Mouse (Mus musculus): ENCODE results near the gene Ccdc69. TPM values are rescaled to one million over a fixed set of nuclear protein-coding genes. Genes with fewer than 3 reads are reported as not detected.

Ccdc69 gene
- total and polyA plus RNA-seq, 3 experiments, result 0.31 to 0.42 TPM; not detected in 1

DNA sequence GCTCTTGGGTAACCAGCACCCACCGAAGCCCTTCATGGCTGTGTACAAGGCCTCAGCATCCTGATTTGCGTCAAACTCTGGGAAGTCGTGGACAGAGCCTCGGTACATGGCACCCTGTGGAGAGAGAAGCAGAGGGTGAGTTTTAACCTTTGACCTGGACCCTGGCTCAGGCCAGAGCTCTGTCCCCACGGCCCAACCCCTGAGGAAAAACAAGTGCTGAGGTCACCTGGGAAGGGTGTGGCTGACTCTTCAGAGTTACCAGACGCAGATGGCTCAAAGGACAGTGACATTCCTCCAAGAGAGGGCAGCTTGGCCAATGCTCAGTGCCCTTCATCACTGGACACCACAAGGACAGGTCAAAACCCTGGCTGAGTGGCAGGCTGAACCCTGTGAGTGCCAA lies 64.1 kb downstream of the Ccdc69 start:
- no peak for DNase-seq (ENCODE audit: low read depth, low spot score)
- Histone ChIP-seq H3K9ac (ENCODE audit: control insufficient read depth, low read depth, low read length, poor library complexity, severe bottlenecking) (no peak overlapping the region), H3K4me1 (ENCODE audit: control insufficient read depth in 1 of 2, insufficient read depth in 2 of 2, low read length in 2 of 2) (peaks cover 0 to 4% of the 10 kb centered on the region in 2 experiments; a peak in 2 of 4 replicates), H3K27me3 (ENCODE audit: control insufficient read depth in 1 of 2, insufficient read depth in 2 of 2, low read length in 2 of 2) (no peaks in the 10 kb centered on the region), H3K9me3 (replicated peaks; ENCODE audit: insufficient read depth, low read length) (no peaks in the 10 kb centered on the region), H3K36me3 (ENCODE audit: control insufficient read depth in 1 of 2, insufficient read depth in 2 of 2, low read length in 2 of 2) (0 out of 4 replicates have a peak, but pooled peaks cover 0 to 3% of the 10 kb centered on the region in 2 experiments), H3K79me2 (ENCODE audit: control insufficient read depth, insufficient read depth, low read length, poor library complexity) (no peaks in the 10 kb centered on the region), H3K27ac (ENCODE audit: control insufficient read depth, low read depth, low read length) (no peak overlapping the region), H3K4me3 (ENCODE audit: control insufficient read depth in 1 of 2, insufficient read depth in 1 of 2, low read depth in 2 of 2, low read length in 2 of 2) (no peak overlapping the region)
- TF ChIP-seq ZKSCAN1 (IDR thresholded peaks at IDR 0.05; ENCODE audit: low read depth, low read length) (no peak), MAX (IDR thresholded peaks at IDR 0.05; ENCODE audit: low read length) (no peak), ETS1 (IDR thresholded peaks at IDR 0.05; ENCODE audit: low read depth, low read length) (no peak), POLR2A (IDR thresholded peaks at IDR 0.05; ENCODE audit: control insufficient read depth in 1 of 2, insufficient read depth in 1 of 2, low read depth in 1 of 2, low read length in 2 of 2, poor library complexity in 1 of 2) (no peak), TAL1 (IDR thresholded peaks at IDR 0.05; ENCODE audit: low read length) (no peak), E2F4 (IDR thresholded peaks at IDR 0.05; ENCODE audit: borderline replicate concordance, low read depth, low read length) (no peak), ZNF384 (IDR thresholded peaks at IDR 0.05; ENCODE audit: low read depth, low read length) (no peak), GATA1 (IDR thresholded peaks at IDR 0.05; ENCODE audit: low read depth, low read length) (no peak), ELF1 (IDR thresholded peaks at IDR 0.05; ENCODE audit: low read depth, low read length) (no peak)

GRCm38 (mm10) chr11:55012551-55013521 lies 65.1 kb downstream of the Ccdc69 start:
- Histone ChIP-seq H3K9ac (ENCODE audit: control insufficient read depth, low read depth, low read length, poor library complexity, severe bottlenecking) (no peak overlapping the region), H3K27me3 (ENCODE audit: control insufficient read depth in 1 of 2, insufficient read depth in 2 of 2, low read length in 2 of 2) (no peaks in the 10 kb centered on the region), H3K36me3 (ENCODE audit: control insufficient read depth in 1 of 2, insufficient read depth in 2 of 2, low read length in 2 of 2) (peaks cover 0 to 10% of the 10 kb centered on the region in 2 experiments; a peak in 2 of 4 replicates), H3K4me1 (ENCODE audit: control insufficient read depth in 1 of 2, insufficient read depth in 2 of 2, low read length in 2 of 2) (peaks cover 8 to 12% of the 10 kb centered on the region in 2 experiments), H3K9me3 (replicated peaks; ENCODE audit: insufficient read depth, low read length) (no peaks in the 10 kb centered on the region), H3K4me3 (ENCODE audit: control insufficient read depth in 1 of 2, insufficient read depth in 1 of 2, low read depth in 2 of 2, low read length in 2 of 2) (no peak overlapping the region), H3K79me2 (ENCODE audit: control insufficient read depth, insufficient read depth, low read length, poor library complexity) (no peaks in the 10 kb centered on the region), H3K27ac (ENCODE audit: control insufficient read depth, low read depth, low read length) (no peak overlapping the region)
- DNase-seq (ENCODE audit: low read depth, low spot score), result peak; percentile 35
- TF ChIP-seq SMC3 (IDR thresholded peaks at IDR 0.05; ENCODE audit: low read depth, low read length), result peak; percentile 22
- TF ChIP-seq ZNF384 (IDR thresholded peaks at IDR 0.05; ENCODE audit: low read depth, low read length), result peak; percentile 72
- 0 out of 2 replicates have a peak, but pooled peaks have one; percentile 25 for TF ChIP-seq MYC (IDR thresholded peaks at IDR 0.05; ENCODE audit: low read depth, low read length)
- no peak for TF ChIP-seq TCF12 (IDR thresholded peaks at IDR 0.05; ENCODE audit: low read depth, low read length)
- peak; percentile 12 to 45 (median 13); a peak in 3 of 6 replicates for TF ChIP-seq CTCF (IDR thresholded peaks at IDR 0.05 in 2 of 3, conservative IDR thresholded peaks at IDR 0.05 in 1 of 3; ENCODE audit: control insufficient read depth in 1 of 3, insufficient read depth in 1 of 3, low read depth in 2 of 3, low read length in 3 of 3, poor library complexity in 1 of 3, severe bottlenecking in 1 of 3)

All from MEL (cell line).